Mouse (Mus musculus) thymus, adult 2 months (tissue): ENCODE measurements around the gene Slc6a2. TPM values are rescaled to one million over a fixed set of nuclear protein-coding genes. Genes with fewer than 3 reads are reported as not detected.

Experiments
- DNase-seq: peaks from one replicate; pipeline ENCODE4 v3.0.0; 2021
- H3K27ac ChIP-seq: fragments of 200-500 bp; 2 replicates; pipeline ENCODE4 v1.5.1; 2012; ENCODE audit warnings: low read length, control low read depth; ENCODE audit not compliant: control insufficient read depth, insufficient read depth
- H3K27me3 ChIP-seq: fragments of 200-500 bp; 2 replicates; pipeline ENCODE4 v1.6.1; 2012; ENCODE audit warnings: mild to moderate bottlenecking, low read length, moderate library complexity, mixed read lengths; ENCODE audit not compliant: control insufficient read depth, insufficient read depth
- H3K36me3 ChIP-seq: fragments of 200-500 bp; 2 replicates; pipeline ENCODE4 v1.6.1; 2012; ENCODE audit warnings: mild to moderate bottlenecking, low read length, moderate library complexity; ENCODE audit not compliant: control insufficient read depth, insufficient read depth
- H3K4me1 ChIP-seq: fragments of 200-500 bp; replicated peaks from 2 replicates; pipeline ENCODE4 v1.6.1; 2012; ENCODE audit warnings: low read length; ENCODE audit not compliant: control insufficient read depth, insufficient read depth
- H3K4me3 ChIP-seq: fragments of 200-500 bp; 2 replicates; pipeline ENCODE4 v1.5.1; 2012; ENCODE audit warnings: mild to moderate bottlenecking, low read length, control low read depth, moderate library complexity; ENCODE audit not compliant: control insufficient read depth, insufficient read depth
- CTCF ChIP-seq: fragments of 200-500 bp; IDR thresholded peaks from 2 replicates; pipeline ENCODE4 v1.5.1; 2012; ENCODE audit warnings: mild to moderate bottlenecking, control low read depth, low read length, moderate library complexity, borderline replicate concordance; ENCODE audit not compliant: control insufficient read depth, poor library complexity, insufficient read depth; ENCODE audit errors: extremely low read depth
- POLR2A ChIP-seq: fragments of 200-500 bp; IDR thresholded peaks from 2 replicates; pipeline ENCODE4 v1.6.1; 2012; ENCODE audit warnings: mild to moderate bottlenecking, low read length, control low read depth, moderate library complexity; ENCODE audit not compliant: control insufficient read depth, poor library complexity, insufficient read depth; ENCODE audit errors: extremely low read depth
- WGBS: fragments of 180-500 bp; shearing (Covaris S2); methylation state at CpG from one replicate; pipeline ENCODE4 v1.1.7; 2018; 5-methylcytosine and 5-hydroxymethylcytosine counted together
- polyA plus RNA-seq: library from polyadenylated mRNA; depleted of rRNA; stranded (reverse); fragments of >200 nt; gene quantifications from 2 replicates; pipeline ENCODE4 v1.2.3, GENCODE M21; 2012

Gene Slc6a2
- polyA plus RNA-seq, 1 experiment = 0.18 TPM

DNA sequence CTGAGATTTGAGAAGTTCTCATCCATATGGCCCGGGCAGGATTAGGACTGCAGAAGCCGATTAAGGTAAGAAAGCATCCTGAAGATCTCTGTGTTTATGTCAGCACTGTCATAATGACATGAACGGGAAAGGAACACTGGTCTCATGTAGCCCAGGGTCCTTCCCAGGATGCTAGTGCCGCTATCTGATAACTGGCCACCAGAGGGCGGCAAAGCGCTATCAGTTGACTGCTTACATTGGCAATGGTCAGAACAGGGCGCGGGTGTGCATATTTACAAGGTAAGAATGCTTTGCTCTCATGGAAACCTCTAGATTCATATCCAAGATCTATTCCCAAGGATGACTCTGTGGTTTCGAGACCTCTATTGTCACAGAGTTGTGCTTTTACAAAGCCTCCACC, 51.6 kb downstream of the Slc6a2 start:
- H3K36me3 ChIP-seq = no peaks in the 10 kb centered on the region
- DNase-seq = peak; percentile 66
- H3K27me3 ChIP-seq = no peaks in the 10 kb centered on the region
- peak; percentile 73; the same call in 1 of the 2 replicates for TF ChIP-seq CTCF
- TF ChIP-seq POLR2A = no peak
- H3K4me1 ChIP-seq = no peaks in the 10 kb centered on the region
- no peak overlapping the region for H3K4me3 ChIP-seq
- WGBS = 10% methylated on average over 9 of the region's 9 CpGs
- no peak overlapping the region for H3K27ac ChIP-seq

DNA sequence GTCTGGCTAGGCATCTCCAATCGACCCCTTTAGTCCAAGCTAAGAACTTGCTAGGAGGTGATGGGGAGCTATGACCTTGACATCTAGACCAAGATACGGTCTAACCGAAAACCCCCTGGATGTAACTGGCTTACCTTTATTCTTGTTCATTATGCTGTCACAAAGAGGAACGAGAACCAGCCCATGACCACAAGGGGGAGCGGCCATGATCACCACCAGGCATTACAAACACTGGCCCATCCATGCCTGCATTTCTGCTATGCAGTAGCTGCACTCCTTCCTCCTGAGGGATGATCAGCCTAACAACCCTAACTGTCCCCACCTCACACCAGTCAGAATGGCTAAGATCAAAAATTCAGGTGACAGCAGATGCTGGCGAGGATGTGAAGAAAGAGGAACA, 52.3 kb downstream of the Slc6a2 start:
- TF ChIP-seq POLR2A (no peak), CTCF (no peak)
- Histone ChIP-seq H3K27me3 (no peaks in the 10 kb centered on the region), H3K27ac (no peak overlapping the region), H3K4me3 (no peak overlapping the region), H3K4me1 (no peaks in the 10 kb centered on the region), H3K36me3 (no peaks in the 10 kb centered on the region)
- DNase-seq = no peak
- WGBS = 78% methylated on average over 6 of the region's 6 CpGs

DNA sequence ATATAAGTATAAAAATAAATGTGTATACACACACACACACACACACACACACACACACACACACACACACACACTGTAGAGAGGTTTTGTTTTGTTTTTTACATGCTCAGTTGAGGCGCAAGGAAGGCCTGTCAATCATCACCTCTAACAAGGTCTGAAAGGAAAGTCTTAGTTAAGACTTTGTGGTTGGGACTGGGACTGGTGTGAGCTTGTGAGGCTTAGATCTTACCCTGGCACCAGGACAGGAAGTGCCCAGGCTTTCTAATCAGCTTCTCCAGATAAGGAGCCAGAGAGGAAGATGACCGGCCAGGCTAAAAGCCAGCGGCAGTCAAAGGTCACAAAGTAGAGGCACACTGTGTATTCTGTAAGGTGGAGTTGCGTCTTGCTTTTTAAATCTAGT, 54.4 kb downstream of the Slc6a2 start:
- TF ChIP-seq CTCF = no peak
- no peak for TF ChIP-seq POLR2A
- no peaks in the 10 kb centered on the region for H3K4me1 ChIP-seq
- no peaks in the 10 kb centered on the region for H3K27me3 ChIP-seq
- H3K4me3 ChIP-seq = no peak overlapping the region
- no peak for DNase-seq
- H3K36me3 ChIP-seq = no peaks in the 10 kb centered on the region
- 31% methylated on average over 4 of the region's 4 CpGs for WGBS
- H3K27ac ChIP-seq = no peak overlapping the region

DNA sequence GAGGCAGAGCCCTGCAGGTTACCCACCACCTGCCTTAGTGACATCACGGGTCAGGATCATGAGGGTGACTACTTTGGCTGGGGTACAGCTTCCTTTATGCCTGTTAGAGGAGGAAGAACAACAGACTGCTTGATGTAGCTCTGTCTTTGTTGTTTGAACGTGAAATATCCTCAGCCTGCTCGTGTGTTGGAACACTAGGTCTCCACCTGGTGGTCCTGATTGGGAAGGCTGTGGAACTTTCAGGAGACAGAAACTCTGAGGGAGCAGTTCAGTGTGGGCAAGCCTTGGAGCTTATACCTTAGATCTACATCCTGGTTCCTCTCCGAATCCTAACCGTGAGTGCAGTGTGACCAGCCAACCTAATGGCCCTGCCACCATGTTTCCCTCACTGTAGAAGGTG, 61.9 kb downstream of the Slc6a2 start:
- H3K4me1 ChIP-seq = no peaks in the 10 kb centered on the region
- no peak overlapping the region for H3K4me3 ChIP-seq
- no peaks in the 10 kb centered on the region for H3K27me3 ChIP-seq
- TF ChIP-seq POLR2A (no peak), CTCF (no peak)
- H3K27ac ChIP-seq = no peak overlapping the region
- WGBS = 80% methylated on average over 5 of the region's 5 CpGs
- DNase-seq = no peak
- H3K36me3 ChIP-seq = no peaks in the 10 kb centered on the region

DNA sequence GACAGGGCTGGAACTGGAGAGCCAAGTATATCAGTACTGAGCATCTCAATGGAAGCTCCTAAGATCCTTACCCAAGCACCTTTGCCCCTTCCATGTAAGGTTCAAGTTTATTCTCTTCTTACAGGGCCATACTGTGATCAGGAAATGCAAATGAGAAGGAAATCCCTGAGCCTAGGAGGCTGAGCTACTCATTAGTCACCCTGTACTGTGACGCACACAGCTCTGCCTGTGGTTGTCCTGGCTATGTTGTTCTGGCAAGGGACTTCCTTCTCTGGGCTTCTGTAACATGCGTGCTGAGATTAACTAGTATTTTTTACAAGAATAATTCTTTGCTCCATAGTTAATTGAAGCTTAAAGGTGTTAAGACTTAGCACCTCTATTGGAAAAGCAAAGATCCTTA, 70.8 kb downstream of the Slc6a2 start:
- Histone ChIP-seq H3K4me3 (no peak overlapping the region), H3K27ac (no peak overlapping the region), H3K27me3 (no peaks in the 10 kb centered on the region), H3K4me1 (no peaks in the 10 kb centered on the region), H3K36me3 (no peaks in the 10 kb centered on the region)
- DNase-seq = no peak
- TF ChIP-seq CTCF (no peak), POLR2A (no peak)
- 6% methylated on average over 2 of the region's 2 CpGs for WGBS

DNA sequence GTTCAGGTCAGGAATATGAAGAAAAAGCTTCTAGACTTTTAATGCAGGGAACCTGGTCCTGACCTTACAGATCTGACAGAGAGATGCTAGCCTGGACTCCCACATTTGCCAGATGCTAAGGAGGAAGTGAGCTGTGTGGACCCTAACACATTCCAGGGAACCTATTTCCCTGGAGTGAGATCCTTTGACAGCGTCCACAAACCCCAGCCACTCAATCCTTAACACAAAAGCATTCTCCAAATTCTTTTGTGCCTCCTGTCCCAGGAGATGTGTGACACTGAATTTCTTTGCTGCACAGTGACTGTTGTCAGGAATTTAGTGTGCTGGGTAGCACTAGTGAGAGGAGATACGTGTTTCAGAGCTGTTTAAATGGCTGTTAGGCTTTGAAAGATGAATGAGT, 79.0 kb downstream of the Slc6a2 start:
- H3K27me3 ChIP-seq = no peaks in the 10 kb centered on the region
- 48% methylated on average over 2 of the region's 2 CpGs for WGBS
- no peak overlapping the region for H3K27ac ChIP-seq
- no peak for TF ChIP-seq POLR2A
- no peak for TF ChIP-seq CTCF
- H3K4me1 ChIP-seq = no peaks in the 10 kb centered on the region
- no peak overlapping the region for H3K4me3 ChIP-seq
- no peak for DNase-seq
- H3K36me3 ChIP-seq = no peaks in the 10 kb centered on the region

DNA sequence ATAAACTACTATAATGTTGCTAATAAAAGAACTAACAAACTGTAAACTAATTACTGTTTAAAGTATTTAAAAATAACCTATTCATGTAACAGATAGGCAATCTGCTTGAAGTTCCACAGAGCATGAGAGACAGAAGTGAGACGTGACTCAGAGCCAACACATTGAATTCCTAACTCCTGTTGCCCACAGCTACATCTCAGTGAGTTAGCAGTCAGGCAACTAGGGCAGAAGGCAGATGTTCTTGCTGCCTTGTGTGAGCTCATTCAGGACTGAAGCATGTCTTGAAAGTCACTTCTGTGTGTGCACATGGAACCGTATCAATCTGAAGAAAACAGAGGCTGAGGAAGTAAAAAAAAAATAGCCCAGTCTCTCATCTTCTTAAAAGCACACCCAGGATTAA, 80.4 kb downstream of the Slc6a2 start:
- DNase-seq = no peak
- H3K27me3 ChIP-seq = no peaks in the 10 kb centered on the region
- H3K4me1 ChIP-seq = no peaks in the 10 kb centered on the region
- no peaks in the 10 kb centered on the region for H3K36me3 ChIP-seq
- H3K4me3 ChIP-seq = no peak overlapping the region
- no peak overlapping the region for H3K27ac ChIP-seq
- WGBS = 71% methylated on average over 2 of the region's 2 CpGs
- no peak for TF ChIP-seq POLR2A
- TF ChIP-seq CTCF = no peak
